Mouse (Mus musculus) MEL-GATA-1-ER (cell line): ENCODE data around the gene Gm9745.
"Not testable (repeated sequence)": the region's sequence is repeated elsewhere in the genome, so short reads cannot be mapped to it uniquely, and the experiment has no call there.

Experiments
- DNase-seq: peaks from one replicate; pipeline ENCODE4 v3.0.0-alpha.2; 2012; ENCODE audit warnings: low read depth; ENCODE audit errors: extremely low read depth

Gm9745 gene

DNA sequence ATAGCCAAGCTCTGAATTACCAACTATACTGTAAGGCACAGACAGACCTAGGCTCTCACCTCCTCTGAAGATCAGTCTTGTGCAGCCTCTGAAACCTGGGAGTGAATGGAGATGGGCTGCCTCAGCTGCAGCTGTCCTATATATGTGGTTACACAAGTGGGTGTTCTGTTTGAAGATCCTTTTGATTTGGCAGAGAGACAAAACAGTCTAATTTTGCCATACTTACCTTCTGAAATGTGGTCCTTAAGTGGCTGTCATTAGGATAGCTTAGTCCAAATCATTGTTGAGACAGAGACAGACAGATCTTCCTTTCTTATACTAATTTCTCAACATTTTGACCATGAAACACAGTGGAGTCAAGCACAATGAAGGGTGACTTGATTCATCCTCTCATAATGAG lies at the start of gene Gm9745:
TSS of gene Gm9745 (minus strand) at position 101 of the 400 bp plus-strand sequence.
- not testable (repeated sequence) for DNase-seq

- not testable (repeated sequence) for DNase-seq
Measured at GRCm38 (mm10) chr13:8997221-8997620, 49.2 kb upstream of the Gm9745 start.

DNA sequence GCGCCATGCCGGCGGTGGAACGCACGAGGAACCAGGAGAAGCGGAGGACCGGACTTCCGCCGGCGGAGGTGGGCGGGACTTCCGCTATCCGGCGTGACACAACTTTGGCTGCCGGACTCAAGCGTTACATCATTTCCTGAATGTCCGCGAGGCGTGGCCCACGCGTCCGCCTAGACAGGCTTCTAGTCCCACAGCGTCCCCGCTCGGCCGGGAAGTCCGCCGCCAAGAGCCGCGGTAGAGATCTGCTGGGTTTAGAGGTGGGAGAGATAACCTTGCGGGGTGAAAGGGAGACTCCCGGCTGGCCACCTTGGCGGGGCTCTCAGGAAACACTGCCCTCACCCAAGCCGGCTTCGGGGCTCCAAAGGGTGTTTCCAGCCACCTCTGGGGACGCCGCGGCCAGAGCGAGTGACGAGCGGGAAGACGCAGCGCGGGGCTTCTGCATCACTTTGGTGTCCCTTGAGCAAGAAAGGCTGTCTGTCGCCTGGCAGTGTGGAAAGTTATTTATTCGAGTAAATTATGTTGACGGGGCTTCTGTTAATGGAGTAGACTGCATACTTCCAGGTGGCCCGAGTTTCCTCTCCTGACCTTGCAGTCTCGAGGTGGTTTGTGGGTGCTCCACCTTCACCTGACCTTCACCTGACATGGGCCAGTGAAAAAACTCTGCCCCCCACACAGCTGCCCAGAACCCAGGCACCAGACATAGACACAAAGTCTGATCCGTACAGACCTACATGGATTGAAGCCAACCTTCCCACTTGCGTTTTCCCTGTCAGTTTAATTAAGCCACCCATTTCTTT lies 48.2 kb upstream of the Gm9745 start, which contains the start of gene Gtpbp4:
TSS of gene Gtpbp4 (minus strand) at position 94 of the 797 bp plus-strand sequence.
- DNase-seq = peak; percentile 92

- DNase-seq = peak; percentile 49
Measured at GRCm38 (mm10) chr13:8995159-8995989, 47.3 kb upstream of the Gm9745 start.

GRCm38 (mm10) chr13:8992231-8992630 lies 44.2 kb upstream of the Gm9745 start:
- no peak for DNase-seq

- DNase-seq = no peak
Measured at GRCm38 (mm10) chr13:8972972-8973371, 24.9 kb upstream of the Gm9745 start.

DNA sequence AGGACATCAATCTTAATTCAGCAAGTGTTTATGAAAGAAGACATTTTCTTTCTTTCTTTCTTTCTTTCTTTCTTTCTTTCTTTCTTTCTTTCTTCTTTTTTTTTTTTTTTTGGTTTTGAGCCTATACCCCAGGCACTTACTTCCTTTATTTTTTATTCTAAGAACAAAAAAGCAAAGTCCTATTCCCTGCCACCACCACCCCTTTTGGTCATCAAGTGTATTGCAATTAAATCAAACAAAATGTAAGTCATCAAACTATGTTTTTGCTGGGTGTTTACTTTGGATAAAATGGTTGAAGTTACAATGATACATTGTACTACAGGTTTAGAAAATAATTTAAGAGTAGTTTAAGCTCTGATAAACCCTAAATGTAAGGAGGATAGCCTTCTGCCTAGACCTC lies 24.3 kb upstream of the Gm9745 start:
- no peak for DNase-seq

- no peak for DNase-seq
Measured at GRCm38 (mm10) chr13:8967742-8968141, 19.7 kb upstream of the Gm9745 start.

DNA sequence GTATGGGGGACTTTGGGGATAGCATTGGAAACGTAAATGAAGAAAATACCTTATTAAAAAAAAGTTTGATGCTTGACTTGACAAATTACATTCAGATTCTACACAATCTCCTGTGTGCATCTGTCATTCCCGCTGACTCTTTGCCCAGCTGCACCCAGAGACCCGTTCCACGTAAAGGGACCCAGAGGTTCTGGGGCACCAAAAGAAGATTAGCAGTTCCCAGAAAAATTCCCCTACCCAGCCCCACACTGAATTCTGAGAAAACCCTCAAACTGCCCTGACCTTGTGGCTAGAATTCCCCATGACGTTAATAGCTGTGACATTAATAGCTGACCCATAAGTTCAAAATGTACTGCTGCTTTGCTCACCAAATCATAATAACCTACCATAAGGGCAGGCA lies 17.2 kb upstream of the Gm9745 start:
- DNase-seq = no peak

GRCm38 (mm10) chr13:8962266-8962665 lies 14.2 kb upstream of the Gm9745 start:
- not testable (repeated sequence) for DNase-seq

- not testable (repeated sequence) for DNase-seq
Measured at GRCm38 (mm10) chr13:8961128-8961888, 13.3 kb upstream of the Gm9745 start.

GRCm38 (mm10) chr13:8959554-8959953 lies 11.5 kb upstream of the Gm9745 start:
- DNase-seq = not testable (repeated sequence)

DNA sequence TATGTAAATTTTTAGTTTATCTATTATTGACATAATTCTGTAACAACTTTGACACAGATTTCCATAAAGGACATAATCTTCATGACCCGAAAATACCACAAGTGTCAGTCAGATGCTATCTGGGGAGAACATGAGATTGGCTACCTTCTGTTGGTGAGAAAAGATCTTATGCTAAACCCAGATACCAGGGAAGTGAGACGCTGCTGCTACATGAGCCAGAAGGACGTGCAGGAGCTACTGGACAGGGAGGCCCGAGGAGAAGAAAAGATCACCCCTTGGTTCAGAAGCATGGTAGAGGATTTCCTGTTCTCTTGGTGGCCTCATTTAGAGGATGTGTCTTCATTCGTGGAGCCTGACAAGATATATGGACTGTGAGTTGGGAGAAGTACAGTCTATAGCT lies 11.0 kb upstream of the Gm9745 start:
- DNase-seq = not testable (repeated sequence)

DNA sequence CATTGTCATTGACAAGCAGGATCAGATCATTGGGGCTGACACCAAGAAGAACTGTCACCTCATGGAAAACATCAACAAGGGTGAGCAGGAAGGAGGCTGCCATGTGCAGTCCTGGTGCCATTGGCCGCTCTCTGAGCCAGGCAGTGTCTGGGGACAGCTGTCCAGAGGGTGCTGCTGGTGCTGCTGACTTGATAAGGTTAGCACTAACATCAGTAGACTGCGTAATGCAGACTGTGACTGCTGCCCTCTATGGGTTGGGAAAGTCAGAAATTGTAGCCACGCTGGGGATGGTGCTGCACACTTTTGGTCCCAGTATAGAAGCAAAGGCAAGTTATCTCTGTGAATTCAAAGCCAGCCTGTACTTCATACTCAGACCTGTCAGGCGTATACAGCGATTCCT lies 8.8 kb upstream of the Gm9745 start:
- not testable (repeated sequence) for DNase-seq

GRCm38 (mm10) chr13:8955127-8955526 lies 7.1 kb upstream of the Gm9745 start:
- not testable (repeated sequence) for DNase-seq

- not testable (repeated sequence) for DNase-seq
Measured at GRCm38 (mm10) chr13:8952563-8952962, 4.5 kb upstream of the Gm9745 start, which contains the start of gene Idi2. Idi2 (plus strand) TSS chr13:8952863.

DNA sequence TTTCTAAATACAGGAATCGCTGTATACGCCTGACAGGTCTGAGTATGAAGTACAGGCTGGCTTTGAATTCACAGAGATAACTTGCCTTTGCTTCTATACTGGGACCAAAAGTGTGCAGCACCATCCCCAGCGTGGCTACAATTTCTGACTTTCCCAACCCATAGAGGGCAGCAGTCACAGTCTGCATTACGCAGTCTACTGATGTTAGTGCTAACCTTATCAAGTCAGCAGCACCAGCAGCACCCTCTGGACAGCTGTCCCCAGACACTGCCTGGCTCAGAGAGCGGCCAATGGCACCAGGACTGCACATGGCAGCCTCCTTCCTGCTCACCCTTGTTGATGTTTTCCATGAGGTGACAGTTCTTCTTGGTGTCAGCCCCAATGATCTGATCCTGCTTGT lies 4.2 kb downstream of the Gm9745 start:
- DNase-seq = not testable (repeated sequence)

DNA sequence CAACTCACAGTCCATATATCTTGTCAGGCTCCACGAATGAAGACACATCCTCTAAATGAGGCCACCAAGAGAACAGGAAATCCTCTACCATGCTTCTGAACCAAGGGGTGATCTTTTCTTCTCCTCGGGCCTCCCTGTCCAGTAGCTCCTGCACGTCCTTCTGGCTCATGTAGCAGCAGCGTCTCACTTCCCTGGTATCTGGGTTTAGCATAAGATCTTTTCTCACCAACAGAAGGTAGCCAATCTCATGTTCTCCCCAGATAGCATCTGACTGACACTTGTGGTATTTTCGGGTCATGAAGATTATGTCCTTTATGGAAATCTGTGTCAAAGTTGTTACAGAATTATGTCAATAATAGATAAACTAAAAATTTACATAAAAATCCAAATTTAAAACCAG lies 6.3 kb downstream of the Gm9745 start:
- not testable (repeated sequence) for DNase-seq

DNA sequence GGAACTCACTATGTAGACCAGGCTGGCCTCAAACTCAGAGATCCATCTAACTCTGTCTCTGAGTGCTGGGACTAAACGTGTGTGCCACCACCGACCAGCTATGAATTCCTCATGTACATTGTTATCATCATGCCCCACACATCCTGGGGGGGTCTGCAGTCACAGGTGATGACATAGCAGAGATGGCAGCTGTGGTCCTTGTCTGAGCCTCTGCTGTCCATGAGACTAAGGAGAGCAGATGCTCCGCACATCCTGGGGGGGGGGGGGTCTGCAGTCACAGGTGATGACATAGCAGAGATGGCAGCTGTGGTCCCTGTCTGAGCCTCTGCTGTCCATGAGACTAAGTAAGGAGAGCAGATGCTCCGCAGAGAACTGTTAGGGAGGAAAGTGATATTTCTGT lies 6.9 kb downstream of the Gm9745 start:
- not testable (repeated sequence) for DNase-seq

DNA sequence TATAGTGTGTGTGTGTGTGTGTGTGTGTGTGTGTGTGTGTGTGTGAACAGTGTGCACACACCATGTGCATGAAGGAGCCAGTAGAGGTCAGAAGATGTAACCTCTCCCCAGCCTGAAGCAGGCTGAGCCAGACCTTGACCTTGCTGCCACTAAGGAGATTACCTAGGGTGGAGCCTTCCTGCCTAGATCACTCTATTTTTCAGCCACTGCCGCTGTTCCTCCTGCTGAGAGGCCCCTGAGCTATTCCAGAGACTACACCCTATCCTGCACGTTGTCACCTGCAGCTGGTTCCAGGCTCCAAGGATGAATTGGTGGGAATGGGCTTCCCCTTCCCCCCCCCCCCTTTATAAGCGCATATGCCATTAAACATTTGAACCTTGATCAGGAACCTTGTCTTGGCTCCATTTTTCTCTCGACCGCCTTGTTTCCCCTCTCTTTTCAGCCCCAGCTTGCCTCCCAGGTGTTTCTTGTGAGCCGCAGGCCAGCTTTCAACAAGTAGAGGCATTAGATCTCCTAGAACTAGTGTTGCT lies 10.4 kb downstream of the Gm9745 start:
- not testable (repeated sequence) for DNase-seq

GRCm38 (mm10) chr13:8933499-8933898 lies 14.5 kb downstream of the Gm9745 start:
- peak; percentile 3 for DNase-seq
